Mouse (Mus musculus): ENCODE results near the gene Atp2b2. TPM values are rescaled to one million over a fixed set of nuclear protein-coding genes. Genes with fewer than 3 reads are reported as not detected.

The Atp2b2 gene
- total and polyA plus RNA-seq, 3 experiments = 0.04 TPM; not detected in 2

DNA sequence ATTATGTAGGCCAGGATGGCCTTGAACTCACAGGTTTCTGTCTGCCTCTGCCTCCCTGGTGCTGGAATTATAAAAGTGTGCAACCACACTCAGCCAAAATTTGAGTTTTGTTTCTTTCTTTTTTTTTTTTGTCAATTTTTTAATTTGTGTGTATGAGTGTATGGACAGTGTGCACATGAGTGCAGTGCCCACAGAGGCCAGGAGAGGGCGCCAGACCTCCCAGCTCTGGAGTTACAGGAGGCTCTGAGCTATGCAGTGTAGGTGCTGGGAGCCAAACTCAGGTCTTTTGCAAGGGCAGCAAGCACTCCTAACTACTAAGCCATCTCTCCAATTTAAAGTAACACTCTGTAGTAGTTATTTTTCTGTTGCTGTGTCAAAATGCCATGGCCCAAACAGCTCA lies 52.4 kb downstream of the Atp2b2 start:
- DNase-seq (ENCODE audit: low read depth, low spot score) = no peak
- H3K27me3 ChIP-seq (ENCODE audit: control insufficient read depth in 1 of 2, insufficient read depth in 2 of 2, low read length in 2 of 2) = no peaks in the 10 kb centered on the region
- TF ChIP-seq ZNF384 (IDR thresholded peaks at IDR 0.05; ENCODE audit: low read depth, low read length) (no peak), KAT2A (conservative IDR thresholded peaks at IDR 0.05; ENCODE audit: low read depth, low read length) (no peak), GABPA (IDR thresholded peaks at IDR 0.05; ENCODE audit: low read depth, low read length) (no peak), CTCF (IDR thresholded peaks at IDR 0.05 in 2 of 3, conservative IDR thresholded peaks at IDR 0.05 in 1 of 3; ENCODE audit: control insufficient read depth in 1 of 3, insufficient read depth in 1 of 3, low read depth in 2 of 3, low read length in 3 of 3, poor library complexity in 1 of 3, severe bottlenecking in 1 of 3) (peak; percentile 3 to 29 (median 22); a peak in 4 of 6 replicates)

GRCm38 (mm10) chr6:113988521-113988920 lies 53.9 kb downstream of the Atp2b2 start:
- no peaks in the 10 kb centered on the region for H3K9me3 ChIP-seq (replicated peaks; ENCODE audit: insufficient read depth, low read length)
- no peak overlapping the region for H3K27ac ChIP-seq (ENCODE audit: control insufficient read depth, low read depth, low read length)
- H3K4me1 ChIP-seq (ENCODE audit: control insufficient read depth in 1 of 2, insufficient read depth in 2 of 2, low read length in 2 of 2) = no peaks in the 10 kb centered on the region
- no peaks in the 10 kb centered on the region for H3K79me2 ChIP-seq (ENCODE audit: control insufficient read depth, insufficient read depth, low read length, poor library complexity)
- no peak for DNase-seq (ENCODE audit: low read depth, low spot score)
- H3K9ac ChIP-seq (ENCODE audit: control insufficient read depth, low read depth, low read length, poor library complexity, severe bottlenecking) = no peak overlapping the region
- H3K27me3 ChIP-seq (ENCODE audit: control insufficient read depth in 1 of 2, insufficient read depth in 2 of 2, low read length in 2 of 2) = no peaks in the 10 kb centered on the region
- H3K36me3 ChIP-seq (ENCODE audit: control insufficient read depth in 1 of 2, insufficient read depth in 2 of 2, low read length in 2 of 2) = no peaks in the 10 kb centered on the region
- TF ChIP-seq JUND (IDR thresholded peaks at IDR 0.05; ENCODE audit: low read depth, low read length) = no peak
- TF ChIP-seq CTCF (IDR thresholded peaks at IDR 0.05 in 2 of 3, conservative IDR thresholded peaks at IDR 0.05 in 1 of 3; ENCODE audit: control insufficient read depth in 1 of 3, insufficient read depth in 1 of 3, low read depth in 2 of 3, low read length in 3 of 3, poor library complexity in 1 of 3, severe bottlenecking in 1 of 3) = no peak
- TF ChIP-seq RAD21 (IDR thresholded peaks at IDR 0.05; ENCODE audit: low read depth, low read length) = no peak
- TF ChIP-seq MAZ (IDR thresholded peaks at IDR 0.05; ENCODE audit: low read depth, low read length) = no peak
- no peak for TF ChIP-seq POLR2AphosphoS2 (IDR thresholded peaks at IDR 0.05; ENCODE audit: low read length)
- no peak for TF ChIP-seq TBP (IDR thresholded peaks at IDR 0.05; ENCODE audit: low read depth, low read length)
- no peak for TF ChIP-seq SMC3 (IDR thresholded peaks at IDR 0.05; ENCODE audit: low read depth, low read length)
- TF ChIP-seq GABPA (IDR thresholded peaks at IDR 0.05; ENCODE audit: low read depth, low read length) = no peak
- TF ChIP-seq MYB (IDR thresholded peaks at IDR 0.05; ENCODE audit: low read depth, low read length) = no peak
- TF ChIP-seq RCOR1 (IDR thresholded peaks at IDR 0.05; ENCODE audit: low read depth, low read length) = no peak
- TF ChIP-seq NELFE (IDR thresholded peaks at IDR 0.05; ENCODE audit: low read depth, low read length) = no peak
- TF ChIP-seq ZKSCAN1 (IDR thresholded peaks at IDR 0.05; ENCODE audit: low read depth, low read length) = no peak
- no peak for TF ChIP-seq KAT2A (conservative IDR thresholded peaks at IDR 0.05; ENCODE audit: low read depth, low read length)
- no peak overlapping the region for H3K4me3 ChIP-seq (ENCODE audit: control insufficient read depth in 1 of 2, insufficient read depth in 1 of 2, low read depth in 2 of 2, low read length in 2 of 2)

More for the DNA sequence above, 52.4 kb downstream of the Atp2b2 start:
- Histone ChIP-seq H3K4me3 (ENCODE audit: control insufficient read depth in 1 of 2, insufficient read depth in 1 of 2, low read depth in 2 of 2, low read length in 2 of 2) (no peak overlapping the region), H3K36me3 (ENCODE audit: control insufficient read depth in 1 of 2, insufficient read depth in 2 of 2, low read length in 2 of 2) (no peaks in the 10 kb centered on the region), H3K9me3 (replicated peaks; ENCODE audit: insufficient read depth, low read length) (no peaks in the 10 kb centered on the region), H3K9ac (ENCODE audit: control insufficient read depth, low read depth, low read length, poor library complexity, severe bottlenecking) (no peak overlapping the region), H3K4me1 (ENCODE audit: control insufficient read depth in 1 of 2, insufficient read depth in 2 of 2, low read length in 2 of 2) (no peaks in the 10 kb centered on the region), H3K79me2 (ENCODE audit: control insufficient read depth, insufficient read depth, low read length, poor library complexity) (no peaks in the 10 kb centered on the region), H3K27ac (ENCODE audit: control insufficient read depth, low read depth, low read length) (no peak overlapping the region)

GRCm38 (mm10) chr6:113986671-113987070 lies 55.7 kb downstream of the Atp2b2 start:
- H3K9ac ChIP-seq (ENCODE audit: control insufficient read depth, low read depth, low read length, poor library complexity, severe bottlenecking) = no peak overlapping the region
- no peaks in the 10 kb centered on the region for H3K4me1 ChIP-seq (ENCODE audit: control insufficient read depth in 1 of 2, insufficient read depth in 2 of 2, low read length in 2 of 2)
- no peak for TF ChIP-seq CHD1 (IDR thresholded peaks at IDR 0.05; ENCODE audit: low read depth, low read length)
- TF ChIP-seq NRF1 (IDR thresholded peaks at IDR 0.05; ENCODE audit: insufficient read depth, low read depth, low read length, poor library complexity, severe bottlenecking) = no peak
- no peak for TF ChIP-seq TAL1 (IDR thresholded peaks at IDR 0.05; ENCODE audit: low read length)
- TF ChIP-seq RAD21 (IDR thresholded peaks at IDR 0.05; ENCODE audit: low read depth, low read length) = no peak
- TF ChIP-seq MAZ (IDR thresholded peaks at IDR 0.05; ENCODE audit: low read depth, low read length) = no peak
- no peaks in the 10 kb centered on the region for H3K27me3 ChIP-seq (ENCODE audit: control insufficient read depth in 1 of 2, insufficient read depth in 2 of 2, low read length in 2 of 2)
- H3K4me3 ChIP-seq (ENCODE audit: control insufficient read depth in 1 of 2, insufficient read depth in 1 of 2, low read depth in 2 of 2, low read length in 2 of 2) = no peak overlapping the region
- no peak for DNase-seq (ENCODE audit: low read depth, low spot score)
- H3K27ac ChIP-seq (ENCODE audit: control insufficient read depth, low read depth, low read length) = no peak overlapping the region
- H3K79me2 ChIP-seq (ENCODE audit: control insufficient read depth, insufficient read depth, low read length, poor library complexity) = no peaks in the 10 kb centered on the region
- no peaks in the 10 kb centered on the region for H3K9me3 ChIP-seq (replicated peaks; ENCODE audit: insufficient read depth, low read length)
- H3K36me3 ChIP-seq (ENCODE audit: control insufficient read depth in 1 of 2, insufficient read depth in 2 of 2, low read length in 2 of 2) = no peaks in the 10 kb centered on the region

All from MEL (cell line).